Mouse (Mus musculus) skeletal muscle tissue, adult 2 months (tissue): Measurements from ENCODE around the gene Natd1.

Experiments used
- DNase-seq: peaks from one replicate; pipeline ENCODE4 v3.0.0-alpha.2; 2012; ENCODE audit warnings: low read depth, low spot score

The Natd1 gene

DNA sequence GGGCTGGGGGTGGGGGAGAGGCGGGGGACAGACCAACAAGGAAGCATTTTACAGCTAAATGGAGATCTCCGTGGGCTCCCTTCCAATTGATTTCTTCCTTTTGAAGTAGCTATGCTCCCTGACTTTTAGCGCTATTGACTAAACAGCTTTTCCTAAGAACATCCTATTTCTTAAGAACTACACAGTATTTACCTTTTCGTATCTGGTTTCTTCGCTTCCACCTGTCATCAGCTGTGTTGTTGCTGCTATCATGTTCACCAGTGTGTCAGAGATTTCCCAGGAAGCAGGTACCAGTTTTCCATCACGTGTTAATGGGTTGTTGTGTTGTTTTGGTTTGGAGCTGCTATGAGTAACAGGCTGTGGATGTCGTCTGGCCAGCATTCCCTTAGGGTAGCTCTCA lies at the start of gene Natd1:
TSS of gene Natd1 (minus strand) at position 260 of the 400 bp plus-strand sequence.
- DNase-seq, result no peak

DNA sequence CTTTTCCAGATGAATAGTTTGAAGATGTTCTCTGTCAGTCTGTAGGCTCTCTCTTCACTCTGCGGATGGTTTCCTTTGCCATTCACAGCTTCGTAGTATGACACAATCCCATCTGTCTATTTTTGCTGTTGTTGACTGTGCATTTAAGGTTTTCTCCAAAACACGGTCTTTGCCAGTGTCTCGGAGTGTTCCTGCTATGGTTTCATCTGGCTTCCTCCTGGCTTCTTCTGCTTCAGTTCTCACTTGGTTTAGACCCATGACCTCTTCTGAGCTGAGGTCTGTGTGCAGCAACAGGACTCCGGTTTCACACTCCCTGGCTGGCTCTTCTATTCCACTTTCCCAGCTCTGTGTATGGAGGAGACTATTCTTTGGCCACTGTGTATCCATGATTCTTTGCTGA lies 48.2 kb upstream of the Natd1 start:
- peak; percentile 74 for DNase-seq

DNA sequence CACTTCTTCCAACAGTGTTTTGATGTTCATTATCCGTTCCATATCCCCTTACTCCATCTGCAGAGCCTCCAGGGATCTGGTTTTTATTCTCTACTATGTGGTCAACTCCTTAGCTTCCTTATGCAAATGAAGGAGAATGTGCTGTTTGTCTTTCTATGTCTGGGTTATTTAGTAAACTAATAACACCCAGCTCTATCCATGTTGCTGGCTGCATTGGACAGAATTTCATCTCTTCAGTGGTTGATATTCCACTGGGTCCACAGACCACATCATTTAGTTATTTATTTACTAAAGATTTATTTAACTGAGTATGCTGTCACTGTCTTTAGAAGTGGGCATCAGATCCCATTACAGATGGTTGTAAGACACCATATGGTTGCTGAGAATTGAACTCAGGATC lies 46.6 kb upstream of the Natd1 start:
- DNase-seq, result no peak

DNA sequence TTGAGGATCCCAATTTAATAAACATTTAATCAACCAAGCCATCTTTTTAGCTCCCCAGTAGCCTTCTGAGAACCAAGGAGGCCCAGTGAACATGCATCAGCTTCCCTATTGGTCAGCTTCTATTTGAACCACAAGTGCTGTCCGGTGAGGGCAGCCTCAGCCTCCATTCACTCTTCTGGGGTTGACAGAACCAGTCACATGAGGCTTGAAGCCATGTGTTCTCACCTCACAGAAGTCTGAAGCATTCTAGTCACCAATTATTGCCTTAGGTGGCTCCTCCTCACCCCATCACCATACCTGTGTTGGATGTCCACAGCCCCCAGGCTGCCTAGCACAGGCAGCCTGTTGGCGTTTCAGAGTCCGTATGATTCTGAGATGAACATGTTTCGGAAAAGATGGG lies 44.4 kb upstream of the Natd1 start:
- DNase-seq, result no peak

DNA sequence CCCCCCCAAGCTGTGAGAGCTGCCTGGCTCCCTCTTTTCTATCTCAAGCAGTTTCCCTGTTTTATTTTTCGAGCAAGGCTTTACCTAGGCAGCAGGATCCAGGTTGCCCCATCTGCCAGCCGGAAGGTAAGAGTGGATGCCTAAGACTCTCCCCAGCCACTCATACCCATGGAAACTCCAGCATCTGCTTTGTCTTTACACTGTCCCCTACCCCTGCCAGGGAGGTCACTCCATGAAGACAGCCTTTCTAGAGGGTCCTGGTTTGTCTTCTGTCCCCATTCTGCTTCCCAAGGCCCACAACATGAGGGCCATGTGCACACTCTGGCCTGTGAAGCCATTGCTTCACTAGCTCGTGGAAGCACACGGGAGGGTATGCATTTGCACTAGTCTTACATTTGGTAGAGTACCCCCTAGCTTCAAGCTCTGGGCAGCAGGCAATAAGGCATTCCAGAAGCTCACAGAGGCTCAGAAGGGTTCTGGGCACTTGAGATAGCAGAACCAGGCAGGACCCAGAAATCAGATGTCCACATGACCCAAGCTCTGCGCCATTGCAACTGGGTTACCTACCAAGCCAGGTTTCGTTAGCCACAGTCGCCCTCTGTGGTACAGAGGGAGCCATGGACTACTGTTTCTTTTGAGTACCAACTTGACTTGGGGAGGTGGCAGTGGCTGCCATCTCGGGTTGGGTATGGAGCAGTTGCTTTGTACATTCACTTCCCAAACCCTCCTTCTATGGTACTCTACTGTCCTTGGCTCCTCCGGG lies 41.3 kb upstream of the Natd1 start:
- no peak for DNase-seq

DNA sequence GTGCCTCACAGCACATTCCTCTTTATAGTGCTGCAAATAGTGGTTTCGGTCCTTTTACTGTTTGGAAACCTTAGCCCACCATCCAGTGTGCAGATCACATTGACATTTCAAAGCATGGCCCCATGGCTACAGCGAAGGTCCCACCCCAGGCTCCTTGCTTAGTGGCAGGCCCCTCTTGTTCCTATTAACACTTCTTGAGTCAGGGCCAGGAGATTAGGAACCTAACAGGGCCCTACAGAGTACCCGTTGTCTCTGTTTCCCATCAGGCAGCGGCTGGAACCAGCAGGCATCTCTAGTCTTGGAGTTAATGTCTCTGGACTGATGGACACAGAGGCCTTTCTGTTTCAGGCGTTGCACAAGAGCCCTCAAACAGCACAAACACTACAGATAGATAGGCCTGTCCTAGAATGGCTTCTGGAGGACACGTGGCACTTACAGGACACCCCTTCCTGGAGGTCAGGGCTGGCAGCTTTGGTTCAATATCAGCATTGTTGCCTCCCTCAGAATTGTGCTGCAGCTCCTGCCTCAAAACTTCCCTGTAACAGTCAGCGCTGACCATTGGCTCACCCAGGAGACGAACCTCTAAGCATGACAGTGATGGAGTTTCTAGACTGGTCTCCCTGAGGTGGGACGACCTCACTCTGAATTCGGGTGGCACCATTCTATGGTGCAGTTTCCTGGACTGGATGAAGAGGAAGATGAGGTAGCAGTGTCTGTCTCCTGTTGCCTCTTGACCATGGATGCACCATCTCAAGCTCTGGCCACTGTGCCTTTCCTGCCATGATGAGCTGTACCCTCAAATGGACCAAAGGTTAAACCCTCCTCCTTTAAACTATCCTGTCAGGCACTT lies 39.9 kb upstream of the Natd1 start:
- DNase-seq, result no peak

DNA sequence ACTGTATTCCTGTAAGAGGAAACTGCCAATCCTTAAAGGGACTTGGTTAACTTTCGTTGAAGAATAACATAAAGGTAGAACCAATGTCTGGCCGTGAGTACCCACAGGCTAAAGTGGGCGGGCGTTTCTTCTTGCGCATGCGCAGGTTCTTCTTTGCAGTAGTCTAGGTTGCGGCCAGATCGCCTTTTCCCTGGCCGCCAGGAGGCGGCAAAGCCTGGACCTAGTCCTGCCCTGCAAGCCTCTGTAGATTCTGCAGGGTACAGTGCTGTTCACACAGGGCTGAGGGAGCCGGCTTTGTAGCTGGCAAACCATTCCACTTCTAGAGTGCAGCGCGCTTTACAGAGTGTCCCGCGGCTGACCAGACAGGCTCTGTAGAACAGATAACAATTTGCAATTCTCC lies 39.3 kb upstream of the Natd1 start:
- DNase-seq, result peak; percentile 93

DNA sequence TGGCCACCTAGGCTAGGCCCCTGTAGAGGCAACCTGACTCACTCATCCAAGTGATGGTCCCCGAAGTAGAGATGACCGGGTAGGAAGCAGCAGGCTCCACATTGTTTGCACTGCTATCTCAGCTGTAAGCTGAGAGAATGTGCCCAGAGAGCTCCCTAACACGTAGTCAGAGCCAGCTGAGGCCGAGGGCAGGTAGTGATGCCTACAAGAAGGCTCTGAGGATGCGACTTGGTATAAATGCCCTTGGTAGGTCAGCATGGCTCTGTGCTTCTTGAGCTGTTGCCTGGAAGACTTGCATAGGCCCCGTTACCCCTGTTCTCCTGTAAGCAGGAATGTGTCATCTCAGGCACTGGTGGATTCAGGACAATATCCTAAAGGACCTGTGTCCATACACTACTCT lies 38.4 kb upstream of the Natd1 start:
- no peak for DNase-seq

DNA sequence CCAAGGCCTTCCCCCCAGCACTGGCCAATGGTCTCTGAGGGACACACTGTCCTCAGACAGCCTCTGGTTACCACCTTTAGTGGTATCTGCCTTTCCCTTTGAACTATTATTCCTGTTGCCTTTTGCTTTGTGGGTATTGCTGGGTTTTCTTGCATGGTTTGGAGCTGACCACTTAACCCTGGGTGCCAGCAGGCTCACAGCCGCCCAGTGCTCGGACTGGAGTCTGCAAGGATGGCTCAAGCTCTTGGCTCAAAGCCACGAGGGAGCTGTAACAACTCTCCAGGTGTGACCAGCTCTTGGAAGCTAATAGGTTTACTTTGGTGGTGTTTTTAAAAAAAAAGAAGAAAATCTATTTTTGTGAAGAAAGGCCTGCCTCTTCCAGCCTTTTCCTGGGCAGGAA lies 37.8 kb upstream of the Natd1 start:
- DNase-seq, result no peak

DNA sequence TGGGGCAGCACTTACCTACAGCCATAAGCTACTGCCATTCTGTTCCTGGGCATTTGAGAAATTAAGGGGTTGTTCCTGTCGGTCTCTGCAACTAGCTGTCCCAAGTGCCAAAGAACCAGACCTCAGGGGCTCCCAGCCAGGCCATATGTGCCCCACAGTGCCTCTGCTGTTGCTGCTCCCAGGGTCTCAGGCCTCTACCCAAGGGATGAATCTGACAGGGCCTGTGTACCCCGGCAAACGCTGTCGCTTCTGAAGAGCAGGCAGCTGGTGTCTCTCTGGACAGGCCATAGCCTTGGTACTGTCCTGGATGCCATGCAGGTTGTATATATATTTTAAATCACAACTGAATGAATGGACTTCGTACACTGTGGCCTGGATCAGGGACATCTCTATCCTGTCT lies 37.3 kb upstream of the Natd1 start:
- no peak for DNase-seq

DNA sequence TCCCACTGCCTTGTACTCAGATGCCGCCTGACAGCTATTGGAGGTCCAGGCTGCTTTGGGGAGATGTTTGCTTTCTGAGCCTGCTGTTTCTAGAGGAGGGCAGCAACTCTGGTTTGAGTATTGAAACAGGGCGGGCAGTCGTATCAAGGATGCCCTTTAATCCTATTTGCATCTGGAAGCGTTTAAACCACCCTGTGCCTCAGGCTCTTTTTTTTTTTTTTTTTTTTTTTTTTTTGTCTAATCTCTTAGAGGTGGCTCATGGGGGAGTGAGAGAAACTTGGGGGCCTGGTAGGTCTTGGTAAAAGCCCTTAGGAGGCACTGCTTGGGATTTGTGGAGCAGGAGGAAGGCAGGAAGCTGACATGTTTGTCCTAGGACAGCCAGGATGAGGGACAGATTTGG lies 30.5 kb upstream of the Natd1 start:
- no peak for DNase-seq

DNA sequence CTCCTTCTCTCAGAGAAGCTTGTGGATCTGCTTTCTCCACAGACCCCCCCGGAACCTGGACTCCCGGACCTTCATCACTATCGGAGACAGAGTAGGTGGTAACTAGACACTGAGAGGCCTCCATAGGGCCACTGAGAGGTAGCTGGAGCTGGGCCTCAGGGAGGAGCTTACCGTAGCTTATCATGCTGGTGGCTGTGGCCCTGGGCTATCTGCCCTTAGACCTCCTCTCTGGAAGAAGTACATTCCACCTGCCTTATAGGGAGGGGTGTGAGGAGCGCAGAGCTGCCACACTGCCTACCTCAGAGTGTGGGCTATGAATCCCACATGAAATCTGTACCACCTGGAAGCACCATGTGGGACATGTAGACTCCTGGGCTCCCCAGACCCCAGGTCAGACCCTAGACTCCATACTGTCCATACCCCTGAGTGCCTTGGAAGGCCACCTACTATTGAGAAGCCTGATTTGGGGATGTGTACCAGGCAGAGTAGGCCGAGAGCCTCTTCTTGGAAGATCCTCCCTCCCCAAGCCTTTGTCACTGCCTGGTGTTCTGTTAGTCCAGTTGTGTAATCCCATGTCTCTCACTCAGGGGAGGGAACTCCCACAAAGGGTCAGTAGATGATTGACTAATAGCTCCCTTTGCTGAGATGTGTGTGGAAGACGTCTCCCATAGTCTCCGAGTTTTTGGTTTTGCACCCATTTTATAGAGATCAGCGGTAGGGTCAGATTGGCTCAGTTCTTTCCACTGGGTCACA lies 27.9 kb upstream of the Natd1 start:
- DNase-seq, result no peak

DNA sequence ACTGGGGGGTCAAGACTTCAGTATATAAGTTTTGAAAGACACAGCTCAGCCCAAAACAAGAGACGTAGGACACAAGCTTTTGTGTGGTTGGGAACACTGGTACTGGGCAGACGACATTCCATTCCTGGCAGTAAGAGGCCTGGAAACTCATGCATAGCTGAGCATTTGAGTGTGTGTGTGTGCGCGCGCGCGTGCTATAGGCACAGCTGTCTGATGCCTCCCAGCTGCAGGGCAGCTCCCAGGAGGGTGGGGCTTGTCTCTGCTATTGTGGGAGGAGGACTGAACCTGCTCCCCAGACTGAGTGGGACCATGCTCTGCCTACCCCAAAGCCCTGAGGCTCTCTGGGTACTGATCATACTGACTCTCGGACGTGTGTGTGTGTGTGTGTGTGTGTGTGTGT lies 26.8 kb upstream of the Natd1 start:
- no peak for DNase-seq

DNA sequence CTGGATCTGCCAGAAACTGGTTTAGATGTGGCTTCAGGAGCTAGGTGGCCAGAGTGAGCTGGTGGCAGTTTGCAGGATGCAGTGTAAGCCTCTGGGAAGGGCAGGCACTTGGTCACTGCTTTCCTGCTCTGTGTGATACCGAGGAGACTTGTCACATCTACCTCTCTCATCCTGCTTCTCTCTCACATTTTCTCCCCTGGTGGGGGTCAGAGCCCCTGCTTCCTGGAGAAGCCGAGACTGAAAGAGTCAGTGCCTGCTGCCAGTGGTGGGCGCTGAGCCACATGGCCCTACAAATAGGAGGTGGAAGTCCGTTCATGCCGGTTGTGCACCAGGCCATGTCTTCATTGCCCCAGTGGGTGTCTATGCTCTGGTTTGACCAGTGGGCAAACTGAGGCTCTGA lies 26.0 kb upstream of the Natd1 start:
- no peak for DNase-seq

DNA sequence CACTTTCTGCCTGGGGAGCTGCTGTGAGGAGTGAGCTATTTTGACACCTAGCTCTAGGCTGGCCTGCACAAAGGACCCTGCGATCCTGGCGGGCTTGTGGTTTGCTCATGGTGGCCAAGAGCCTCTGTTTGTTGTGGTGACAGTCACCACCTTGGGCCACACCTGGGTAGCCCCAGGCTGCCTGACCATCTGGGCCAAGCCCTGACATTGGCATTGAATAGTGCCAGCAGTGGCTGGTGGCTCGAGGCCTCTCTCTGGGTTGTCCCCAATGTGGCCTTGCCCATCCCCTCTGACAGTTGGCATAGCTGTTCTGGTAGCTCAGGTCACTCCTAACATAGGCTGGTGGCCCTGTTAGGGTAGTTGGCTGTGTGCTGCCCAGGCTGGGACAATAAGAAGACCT lies 24.9 kb upstream of the Natd1 start:
- DNase-seq, result peak; percentile 69

DNA sequence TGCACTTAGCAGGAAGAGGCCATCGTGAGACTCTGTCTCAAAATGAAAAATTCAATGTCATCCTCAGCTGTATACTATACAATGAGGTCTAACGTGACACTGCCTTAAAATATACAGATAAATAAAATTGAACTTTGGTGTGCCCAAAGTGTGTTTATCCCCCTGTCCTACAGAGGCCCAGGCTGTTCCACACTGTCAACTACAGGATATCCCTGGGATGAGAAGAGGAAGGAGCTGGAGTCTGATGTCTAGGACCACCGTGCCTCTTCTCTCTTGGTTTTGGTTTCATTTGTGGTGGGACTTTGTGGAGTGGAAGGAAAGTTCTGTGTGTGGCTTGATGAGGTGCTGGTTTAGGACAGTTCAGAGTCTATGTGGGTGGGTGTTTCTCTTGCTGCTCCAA lies 23.1 kb upstream of the Natd1 start:
- DNase-seq, result no peak

DNA sequence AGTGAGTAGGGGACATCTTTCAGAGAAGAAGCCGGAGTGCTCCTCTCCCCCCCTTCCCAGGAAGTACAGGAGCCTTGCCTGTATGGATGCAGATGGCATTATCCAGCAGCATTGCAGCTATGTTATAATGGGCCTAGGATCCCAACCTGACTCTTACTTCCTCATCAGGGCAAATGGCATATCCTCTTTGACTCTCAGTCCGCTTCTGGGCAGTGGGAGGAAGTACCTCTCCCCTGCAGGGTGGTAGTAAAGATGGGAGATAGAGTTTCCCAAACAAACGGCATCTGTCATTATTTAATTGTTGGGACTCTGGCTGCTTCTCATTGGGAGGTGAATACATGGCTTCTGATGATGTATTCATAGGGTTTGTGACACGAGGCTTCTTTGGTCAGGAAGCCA lies 21.4 kb upstream of the Natd1 start:
- no peak for DNase-seq

DNA sequence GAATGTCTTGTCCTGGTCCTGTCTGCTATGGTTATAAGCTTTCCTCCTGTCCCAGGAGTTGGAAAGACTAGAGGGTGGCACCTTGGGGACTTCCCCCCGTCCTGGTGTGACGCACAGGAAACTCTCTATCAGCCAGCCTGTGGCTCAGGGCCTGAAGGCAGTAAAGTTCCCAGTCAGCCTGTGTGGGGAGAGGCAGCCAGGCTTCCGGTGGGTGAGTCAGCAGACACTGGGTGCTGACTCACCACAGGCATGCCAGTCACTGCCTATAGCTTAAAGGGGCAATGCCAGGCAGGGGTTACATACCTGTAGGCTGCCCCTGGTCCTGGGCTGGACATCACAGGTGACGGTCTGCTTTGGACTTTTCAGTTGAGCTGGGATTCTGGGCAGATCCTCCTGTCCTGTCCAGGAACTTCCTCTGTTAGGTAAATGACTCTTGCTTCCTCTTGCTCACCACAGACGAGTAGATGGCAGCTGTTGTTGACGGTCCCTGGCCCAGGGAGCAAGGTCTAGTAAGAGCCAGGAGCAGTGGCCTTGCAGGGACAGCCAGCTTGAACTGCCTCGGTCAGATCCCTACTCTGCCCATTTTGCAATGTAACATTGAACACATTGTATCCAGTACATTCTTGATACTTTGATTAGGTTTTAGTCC lies 20.9 kb upstream of the Natd1 start:
- peak; percentile 94 for DNase-seq

DNA sequence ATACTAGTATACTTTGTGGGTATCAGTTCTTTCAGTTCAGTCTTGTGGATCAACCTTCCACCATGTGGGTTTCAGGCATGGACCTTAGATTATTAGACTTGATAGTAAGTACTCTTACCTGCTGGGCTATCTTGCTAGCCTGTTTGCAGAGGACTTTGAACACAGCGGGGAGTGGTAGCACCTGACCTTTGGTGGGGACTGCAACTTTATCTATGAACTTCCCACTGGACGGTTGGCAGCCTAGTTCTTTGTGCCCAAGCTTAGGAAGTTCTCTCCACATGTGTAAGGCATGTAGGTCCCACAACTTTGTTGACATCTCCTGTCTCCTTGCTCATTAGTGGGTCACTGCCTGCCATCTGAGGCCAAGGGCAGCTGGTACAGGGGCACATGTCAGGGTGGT lies 20.2 kb upstream of the Natd1 start:
- DNase-seq, result no peak

DNA sequence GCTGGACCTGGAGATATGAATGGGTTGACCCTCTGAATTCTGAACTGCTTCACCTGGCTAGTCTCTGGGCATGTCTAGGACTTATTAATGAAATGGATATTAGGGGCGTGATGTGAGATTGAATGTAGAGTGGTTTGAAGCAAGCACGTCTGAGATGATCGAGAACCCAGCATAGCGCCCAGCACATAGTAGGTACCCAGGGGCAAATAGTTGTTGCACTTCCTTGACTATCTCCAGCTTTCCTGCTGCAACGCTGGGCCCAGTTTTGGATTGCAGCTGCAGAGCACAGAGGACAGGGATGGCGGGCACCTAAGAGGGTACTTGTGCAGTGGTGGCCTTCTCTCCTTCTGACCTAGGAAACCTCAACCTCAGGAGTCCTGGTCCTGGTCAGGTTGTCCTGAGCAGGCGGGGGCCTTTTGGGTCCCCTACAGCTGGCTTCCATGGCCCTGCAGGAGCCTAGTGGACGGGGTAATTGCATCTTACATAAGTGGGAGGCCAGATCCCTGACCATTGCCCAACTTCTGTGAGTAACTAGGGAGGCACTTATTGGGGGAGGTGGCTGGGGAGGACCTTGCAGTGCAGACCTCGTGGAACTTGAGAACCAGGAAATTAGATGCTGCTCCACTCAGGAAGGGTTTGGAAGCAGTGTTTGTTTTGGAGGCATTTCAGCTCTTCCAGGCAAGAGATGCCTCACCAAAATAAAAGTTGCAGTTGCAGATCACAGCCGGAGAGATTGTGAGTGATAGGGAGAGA lies 18.8 kb upstream of the Natd1 start:
- peak; percentile 92 for DNase-seq

DNA sequence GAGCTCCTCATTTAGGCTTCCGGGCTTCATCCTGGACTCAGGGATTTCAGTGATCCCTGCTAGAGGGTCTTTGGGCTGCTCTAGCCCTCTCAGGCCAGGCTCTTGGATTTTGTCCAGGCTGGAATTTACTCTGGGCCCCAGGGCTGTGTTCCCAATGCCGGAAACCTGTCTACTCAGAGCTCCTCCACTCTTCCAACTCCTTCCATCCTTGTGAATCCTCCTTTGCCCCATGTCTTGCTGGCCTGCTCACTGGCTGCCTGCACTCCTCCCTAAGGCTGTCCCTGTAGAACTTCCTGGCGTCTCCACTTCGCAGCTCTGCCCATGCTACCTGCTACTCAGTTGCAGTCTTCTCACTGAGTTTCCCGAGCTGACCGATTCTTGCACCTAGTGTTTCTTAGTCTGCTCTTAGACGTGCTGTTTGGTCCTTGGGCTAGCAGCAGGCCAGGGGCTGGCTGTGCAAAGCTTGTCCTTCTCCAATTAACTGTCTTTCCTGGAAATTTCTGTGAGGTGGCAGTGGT lies 18.0 kb upstream of the Natd1 start:
- DNase-seq, result no peak
